Mouse (Mus musculus) right cerebral cortex, postnatal 36 days (tissue): Measurements from ENCODE around the gene Olfm1.

Experiments used
- DNase-seq, 2 experiments: peaks; one replicate each; pipeline ENCODE4 v3.0.0; 2022; ENCODE audit warnings: low spot score in 2 of 2, mixed read lengths in 1 of 2

The Olfm1 gene

DNA sequence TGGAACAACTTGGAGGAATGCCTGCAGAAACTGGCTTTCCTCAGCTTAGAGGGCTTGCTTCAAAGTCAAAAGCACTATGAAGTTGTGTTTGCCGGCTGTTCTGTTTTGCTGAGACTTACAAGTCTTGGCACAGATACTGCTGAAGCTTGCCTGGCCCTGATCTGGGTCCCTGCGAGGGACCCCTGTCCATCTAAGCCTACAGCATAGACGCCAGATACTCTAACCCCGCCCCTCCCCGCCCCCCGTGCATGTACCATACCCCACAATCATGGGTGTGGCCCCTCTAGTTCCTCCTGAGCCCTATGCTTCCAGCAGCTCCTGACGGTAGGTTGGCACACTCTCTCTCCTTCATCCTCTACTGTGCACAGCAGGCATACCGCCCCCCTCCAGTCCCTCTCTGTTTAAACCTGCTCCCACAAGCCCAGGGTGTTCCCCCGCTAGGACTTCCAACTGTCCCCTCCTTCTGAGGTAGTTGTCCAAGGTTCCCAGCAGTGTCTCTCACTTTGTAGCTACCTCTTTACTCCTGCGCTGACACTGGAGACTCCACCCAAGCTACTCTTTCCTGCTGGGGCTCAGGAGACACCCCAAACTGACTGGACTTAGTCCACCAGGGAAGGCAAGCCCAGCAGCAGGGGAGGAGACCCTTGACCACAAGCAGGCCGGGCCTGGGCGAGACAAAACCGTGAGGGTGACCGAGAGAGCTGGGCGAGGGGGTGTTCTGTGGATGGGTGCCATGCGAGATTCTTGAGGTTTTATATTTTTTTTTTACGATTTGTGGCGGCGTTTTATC lies 12.1 kb downstream of the Olfm1 start:
- DNase-seq, result no peak

GRCm38 (mm10) chr2:28205467-28205805 lies 12.6 kb downstream of the Olfm1 start:
- peak; percentile 72 to 77 for DNase-seq

DNA sequence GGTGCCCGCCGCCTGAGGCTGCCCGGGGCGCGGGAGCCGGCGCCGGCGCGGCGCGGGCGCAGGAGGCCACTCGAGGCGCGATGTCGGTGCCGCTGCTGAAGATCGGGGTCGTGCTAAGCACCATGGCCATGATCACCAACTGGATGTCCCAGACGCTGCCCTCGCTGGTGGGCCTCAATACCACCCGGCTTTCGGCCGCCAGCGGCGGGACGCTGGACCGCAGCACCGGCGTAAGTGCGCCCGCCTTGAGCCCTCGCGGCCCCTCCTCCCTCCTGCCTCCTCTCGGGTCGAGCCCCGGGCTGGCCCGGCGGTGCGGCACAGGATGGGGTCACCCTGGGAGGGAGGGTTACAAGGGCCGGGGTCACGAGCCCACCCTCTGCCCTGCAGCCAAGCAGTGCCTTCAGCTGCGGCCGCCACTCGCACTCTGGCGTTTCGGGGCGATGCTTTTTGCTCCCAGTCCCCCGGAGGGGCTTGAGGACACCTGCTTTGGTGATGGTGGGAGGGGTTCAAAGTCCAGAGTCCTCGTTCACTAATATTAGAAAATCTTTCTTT lies 13.2 kb downstream of the Olfm1 start:
- DNase-seq, result no peak

GRCm38 (mm10) chr2:28206472-28206871 lies 13.7 kb downstream of the Olfm1 start:
- DNase-seq, result no peak

DNA sequence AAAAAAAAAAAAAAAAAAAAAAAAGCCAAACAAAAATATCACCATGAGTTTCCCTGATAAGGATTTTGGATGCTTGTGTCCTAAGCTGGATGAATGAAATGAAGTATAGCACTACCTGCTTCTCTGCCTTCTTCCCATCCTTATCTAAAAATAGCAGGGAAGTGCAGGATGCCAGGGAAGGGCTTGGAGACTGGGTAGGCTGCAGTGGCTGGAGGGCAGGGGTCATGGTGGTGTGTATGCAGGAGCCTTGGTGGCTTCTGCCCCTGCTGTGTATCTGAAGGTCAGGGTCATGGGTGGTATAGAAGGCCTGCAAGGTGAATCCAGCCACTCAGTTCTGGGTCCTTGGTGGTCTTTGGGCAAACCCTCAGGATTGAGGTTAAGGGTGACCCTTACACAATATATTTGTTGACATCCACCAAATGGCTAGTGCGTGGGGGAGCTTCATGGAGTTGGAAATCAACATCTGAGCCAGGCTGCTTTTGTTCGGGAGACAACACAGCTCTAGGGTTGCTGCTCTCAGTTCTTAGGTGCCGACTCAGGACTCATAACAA lies 14.5 kb downstream of the Olfm1 start:
- no peak for DNase-seq

- DNase-seq, result no peak
Observed at GRCm38 (mm10) chr2:28208130-28208745, 15.4 kb downstream of the Olfm1 start.

DNA sequence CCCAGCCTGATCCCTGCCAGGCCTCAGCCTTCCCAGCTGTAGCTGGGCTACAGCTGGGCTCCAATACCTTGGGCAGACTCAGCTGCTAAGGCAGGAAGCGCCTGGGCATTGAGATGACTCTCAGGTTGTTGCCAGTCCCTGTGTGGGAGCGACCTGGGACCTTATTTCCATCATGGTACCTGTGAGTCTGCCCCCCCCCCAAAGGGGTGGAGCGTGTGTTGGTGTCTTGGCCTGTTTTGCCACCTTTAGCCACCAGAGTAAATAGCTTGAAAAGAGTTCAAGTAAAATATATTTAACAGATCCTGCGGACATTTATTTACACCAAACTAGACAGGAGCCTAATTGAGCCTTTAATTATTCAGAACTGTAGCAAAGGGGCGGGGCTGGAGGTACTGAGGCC lies 16.4 kb downstream of the Olfm1 start:
- no peak for DNase-seq

DNA sequence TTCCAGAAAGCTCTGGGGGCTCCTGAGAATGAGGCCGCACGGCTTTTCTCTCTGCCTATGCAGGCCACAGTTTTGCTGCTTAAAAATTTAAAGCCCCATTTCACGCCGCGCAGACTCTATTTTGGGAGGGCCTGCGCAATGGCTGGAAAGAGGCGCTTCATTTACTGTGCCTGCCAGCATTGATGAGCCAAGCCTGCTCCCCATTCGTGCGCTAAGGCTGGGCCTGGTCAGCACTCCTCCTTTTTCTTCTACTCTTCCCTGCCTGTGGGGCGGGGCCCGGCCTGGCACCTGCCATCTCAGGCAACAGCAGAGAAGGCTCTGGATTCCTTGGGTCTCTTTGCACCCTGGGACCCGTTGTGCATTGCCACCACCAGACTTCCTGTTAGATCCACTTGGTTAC lies 16.9 kb downstream of the Olfm1 start:
- DNase-seq, result no peak

- DNase-seq, result no peak
Observed at GRCm38 (mm10) chr2:28210273-28210672, 17.5 kb downstream of the Olfm1 start.

GRCm38 (mm10) chr2:28211531-28212281 lies 18.9 kb downstream of the Olfm1 start:
- DNase-seq, result no peak

- DNase-seq, result no peak
Observed at GRCm38 (mm10) chr2:28212911-28213310, 20.1 kb downstream of the Olfm1 start.

DNA sequence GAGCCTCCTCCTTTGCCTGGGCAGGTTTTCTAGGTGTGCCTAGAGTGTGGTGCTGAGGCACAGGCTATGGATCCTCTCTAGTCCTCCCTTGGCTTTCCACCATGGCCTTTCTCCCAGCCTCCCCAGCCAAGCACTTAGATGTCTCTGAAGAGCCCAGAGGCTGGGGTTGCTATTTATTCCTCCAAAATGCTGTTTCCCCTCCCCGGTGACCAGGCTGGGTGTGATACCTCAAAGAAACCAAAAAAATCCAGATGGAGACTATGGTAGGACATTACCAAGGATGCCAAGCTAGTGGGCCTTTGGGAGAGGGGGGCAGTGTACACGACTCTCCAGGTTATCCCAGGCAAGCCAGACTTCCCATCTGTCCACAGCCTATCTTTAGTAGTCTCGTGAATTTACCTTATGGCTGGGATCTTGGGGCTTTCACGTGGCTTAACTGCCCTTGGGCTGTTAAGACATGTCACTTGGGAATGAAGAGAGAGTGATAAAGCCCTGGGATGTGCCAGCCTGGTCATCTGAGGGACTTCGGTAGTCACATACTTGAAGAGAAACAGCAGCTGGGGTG lies 23.5 kb downstream of the Olfm1 start:
- no peak for DNase-seq

- no peak for DNase-seq
Observed at GRCm38 (mm10) chr2:28217783-28218182, 25.0 kb downstream of the Olfm1 start.

DNA sequence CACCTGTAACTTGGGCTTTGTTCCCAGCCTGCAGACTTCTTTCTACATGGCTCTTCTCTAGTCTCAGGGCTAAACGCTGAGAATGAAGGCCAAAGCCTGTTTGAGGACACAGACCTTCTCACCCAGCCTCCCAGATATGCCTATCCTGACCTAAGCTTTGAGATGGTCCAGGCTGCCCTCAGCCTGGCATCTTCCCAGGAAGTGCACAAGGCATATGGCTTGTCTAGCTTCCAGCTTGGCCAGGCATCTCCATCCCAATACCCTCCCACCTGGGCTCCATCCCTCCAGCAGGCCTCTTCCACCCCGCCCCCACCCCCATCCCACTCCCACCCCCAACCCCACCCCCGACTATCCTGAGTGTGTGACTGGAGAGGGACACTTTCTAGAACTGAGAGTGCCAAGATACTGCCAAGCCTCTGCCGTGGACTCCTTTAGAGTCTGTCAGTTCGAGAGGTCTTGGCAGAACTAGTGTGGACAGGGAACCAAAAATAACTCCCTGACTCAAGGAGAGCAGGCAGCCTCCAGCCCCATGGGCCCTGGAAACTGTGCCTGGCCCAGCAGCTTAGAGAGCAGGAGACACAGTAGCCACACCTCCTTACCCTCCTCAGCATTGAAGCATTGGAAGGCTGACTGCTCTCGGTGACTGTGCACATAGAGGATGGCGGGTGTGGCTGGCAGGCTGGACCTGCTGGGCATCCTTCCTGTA lies 26.0 kb downstream of the Olfm1 start:
- DNase-seq, result no peak

GRCm38 (mm10) chr2:28219625-28220024 lies 26.8 kb downstream of the Olfm1 start:
- no peak for DNase-seq

DNA sequence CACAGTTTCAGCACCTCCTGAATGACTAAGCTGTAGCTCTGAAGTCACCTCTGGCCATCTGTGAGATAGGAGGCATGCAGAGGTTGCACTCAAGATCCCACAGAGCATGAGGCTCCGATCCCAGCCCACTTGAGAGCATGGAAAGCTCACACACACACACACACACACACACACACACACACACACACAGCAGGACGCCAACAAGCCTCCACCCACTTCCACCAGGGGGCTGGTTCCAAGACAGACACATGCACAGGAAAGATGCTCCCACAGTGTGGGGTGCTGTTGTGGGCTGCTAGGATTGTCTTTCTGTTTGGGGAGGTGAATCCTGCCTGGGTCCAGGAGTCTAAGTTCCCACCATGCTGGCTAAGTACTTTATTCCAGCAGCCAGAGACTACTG lies 29.0 kb downstream of the Olfm1 start:
- DNase-seq, result peak in 1 of 2 experiments; percentile 52

GRCm38 (mm10) chr2:28224819-28225218 lies 32.0 kb downstream of the Olfm1 start:
- DNase-seq, result no peak

DNA sequence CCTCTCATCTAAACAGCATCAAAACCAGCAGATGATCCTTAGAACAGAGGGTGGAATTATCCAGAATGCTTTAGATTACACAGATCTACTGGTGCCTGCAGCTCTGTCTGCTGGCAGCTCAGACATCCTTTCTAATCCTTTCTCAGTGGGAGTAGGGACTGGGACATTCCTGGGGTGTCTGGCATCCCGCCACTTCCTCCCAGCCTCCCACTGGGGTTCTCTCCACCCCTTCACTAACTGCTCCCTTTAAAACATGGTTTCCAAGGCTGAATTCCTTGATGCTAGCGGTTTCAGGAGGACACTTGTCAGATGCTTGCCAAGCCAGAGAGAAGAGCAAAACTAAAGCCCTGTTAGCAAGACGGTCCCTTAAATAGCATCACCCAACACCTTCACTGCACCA lies 33.1 kb downstream of the Olfm1 start:
- peak; percentile 78 to 81 for DNase-seq

GRCm38 (mm10) chr2:28226971-28227370 lies 34.2 kb downstream of the Olfm1 start:
- no peak for DNase-seq

- DNase-seq, result no peak
Observed at GRCm38 (mm10) chr2:28227589-28228191, 34.9 kb downstream of the Olfm1 start.

DNA sequence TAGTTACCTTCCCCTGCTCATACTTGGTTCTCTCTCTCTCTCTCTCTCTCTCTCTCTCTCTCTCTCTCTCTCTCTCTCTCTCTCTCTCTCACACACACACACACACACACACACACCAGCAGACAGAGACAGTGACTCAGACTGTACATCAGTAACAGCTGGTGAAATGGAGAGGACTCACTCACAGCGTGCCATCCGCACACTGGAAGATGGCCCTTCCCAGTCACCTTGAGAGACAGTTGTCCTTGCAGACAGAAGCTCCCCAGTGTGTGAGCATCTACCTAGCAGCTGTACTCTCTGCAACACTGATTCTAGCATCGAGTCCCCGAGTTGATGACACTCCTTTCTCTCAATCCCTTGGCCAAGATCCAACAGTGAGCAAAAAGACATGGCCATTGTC lies 35.6 kb downstream of the Olfm1 start:
- no peak for DNase-seq
